9 mouse cellular contexts compared by ENCODE assay signal in the genomic region with DNA sequence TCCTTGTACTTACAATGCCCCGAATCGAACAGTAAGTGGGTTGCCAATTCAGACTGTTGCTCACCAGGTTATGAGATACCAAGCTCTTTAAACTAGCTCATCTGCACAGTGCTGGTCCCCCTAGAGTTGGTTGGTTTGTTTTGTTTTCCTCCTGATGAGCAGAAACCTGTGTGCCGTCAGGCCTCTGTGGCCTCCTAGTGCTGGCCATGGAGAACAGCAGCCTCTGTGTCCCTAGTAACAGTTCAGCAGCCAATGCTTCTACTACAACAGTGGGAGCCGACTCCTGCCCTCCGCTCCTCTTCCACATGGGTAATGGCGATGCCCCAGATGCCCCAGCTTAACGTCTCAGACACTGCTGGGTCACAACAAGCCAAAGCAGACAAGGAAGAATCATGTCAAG.
DNase-seq lines count a peak whose midpoint lies in the region; ATAC-seq and TF ChIP-seq lines count a peak whose summit lies in the region.
"Had no signal": no experiment of that assay in that cellular context is flagged by ENCODE, and none has a peak within 500 bp of the region (broad histone marks: within the 10 kb centered on the region; RNA-seq: fewer than 3 reads in every experiment).

No protein-coding gene starts in this region.

- no peak overlapping the region for H3K9ac ChIP-seq in heart, postnatal 0 days (replicated peaks; ENCODE audit: low read depth, low read length)
- no peak overlapping the region for H3K9ac ChIP-seq in forebrain, postnatal 0 days
- H3K9ac ChIP-seq in neural tube, embryonic 13.5 days = no peak overlapping the region
- H3K9ac ChIP-seq: liver, embryonic 15.5 days had no signal

- WGBS in heart, postnatal 0 days = 55% methylated on average over 7 of the region's 7 CpGs
- WGBS in heart, embryonic 10.5 days = 54% methylated on average over 7 of the region's 7 CpGs
- 63% methylated on average over 7 of the region's 7 CpGs for WGBS in forebrain, postnatal 0 days
- 59% methylated on average over 7 of the region's 7 CpGs for WGBS in neural tube, embryonic 13.5 days

- no peak overlapping the region for H3K4me2 ChIP-seq in heart, postnatal 0 days (ENCODE audit: low read depth, low read length)
- H3K4me2 ChIP-seq in forebrain, postnatal 0 days (ENCODE audit: low read depth) = no peak overlapping the region
- no peak overlapping the region for H3K4me2 ChIP-seq in neural tube, embryonic 13.5 days
- H3K4me2 ChIP-seq: liver, embryonic 15.5 days had no signal

- H3K4me3 ChIP-seq in heart, postnatal 0 days (ENCODE audit: low read depth, low read length) = no peak overlapping the region
- no peak overlapping the region for H3K4me3 ChIP-seq in heart, embryonic 10.5 days
- H3K4me3 ChIP-seq in forebrain, postnatal 0 days (ENCODE audit: low read depth, low read length) = no peak overlapping the region
- H3K4me3 ChIP-seq in neural tube, embryonic 13.5 days = no peak overlapping the region
- H3K4me3 ChIP-seq: liver, embryonic 15.5 days had no signal

- no peaks in the 10 kb centered on the region for H3K27me3 ChIP-seq in heart, postnatal 0 days (ENCODE audit: control insufficient read depth, insufficient read depth, low read length)
- H3K27me3 ChIP-seq in heart, embryonic 10.5 days (ENCODE audit: insufficient read depth, poor library complexity, severe bottlenecking) = no peaks in the 10 kb centered on the region
- H3K27me3 ChIP-seq in forebrain, postnatal 0 days (ENCODE audit: insufficient read depth, low read length) = no peaks in the 10 kb centered on the region
- no peaks in the 10 kb centered on the region for H3K27me3 ChIP-seq in neural tube, embryonic 13.5 days
- H3K27me3 ChIP-seq: liver, embryonic 15.5 days had no signal

- DNase-seq in heart, postnatal 0 days (ENCODE audit: low spot score) = no peak
- DNase-seq in heart, embryonic 10.5 days (ENCODE audit: low spot score) = no peak
- DNase-seq in A20 (ENCODE audit: low read depth, low spot score) (peak; percentile 66), WW6 (ENCODE audit: low read depth, low spot score) (peak; percentile 31)
- no peak for DNase-seq in forebrain, postnatal 0 days
- DNase-seq in right cerebral cortex, postnatal 14 days = no peak
- DNase-seq in layer of hippocampus, adult 9-11 months = no peak

- no peaks in the 10 kb centered on the region for H3K9me3 ChIP-seq in heart, postnatal 0 days (replicated peaks; ENCODE audit: control insufficient read depth, low read length)
- no peaks in the 10 kb centered on the region for H3K9me3 ChIP-seq in heart, embryonic 10.5 days
- no peaks in the 10 kb centered on the region for H3K9me3 ChIP-seq in forebrain, postnatal 0 days (ENCODE audit: low read length)
- no peaks in the 10 kb centered on the region for H3K9me3 ChIP-seq in neural tube, embryonic 13.5 days
- H3K9me3 ChIP-seq: liver, embryonic 15.5 days had no signal

- TF ChIP-seq EP300 in heart, postnatal 0 days (IDR thresholded peaks at IDR 0.05; ENCODE audit: low read depth) = no peak

- peak; percentile 67 for TF ChIP-seq CTCF in heart, postnatal 0 days (IDR thresholded peaks at IDR 0.05; ENCODE audit: low read depth)
- peak; percentile 72 for TF ChIP-seq CTCF in forebrain, postnatal 0 days (IDR thresholded peaks at IDR 0.05; ENCODE audit: low read depth)

- no peak overlapping the region for H3K27ac ChIP-seq in heart, postnatal 0 days (ENCODE audit: low read depth)
- H3K27ac ChIP-seq in heart, embryonic 10.5 days = no peak overlapping the region
- H3K27ac ChIP-seq in forebrain, postnatal 0 days (ENCODE audit: low read depth, low read length) = no peak overlapping the region
- no peak overlapping the region for H3K27ac ChIP-seq in neural tube, embryonic 13.5 days (replicated peaks)
- H3K27ac ChIP-seq: liver, embryonic 15.5 days had no signal

- no peaks in the 10 kb centered on the region for H3K36me3 ChIP-seq in heart, postnatal 0 days (replicated peaks; ENCODE audit: control insufficient read depth, insufficient read depth, low read length)
- no peaks in the 10 kb centered on the region for H3K36me3 ChIP-seq in heart, embryonic 10.5 days
- no peaks in the 10 kb centered on the region for H3K36me3 ChIP-seq in forebrain, postnatal 0 days (ENCODE audit: insufficient read depth)
- no peaks in the 10 kb centered on the region for H3K36me3 ChIP-seq in neural tube, embryonic 13.5 days
- H3K36me3 ChIP-seq: liver, embryonic 15.5 days had no signal

- peak; percentile 61; the same call in 1 of the 2 replicates for ATAC-seq in heart, postnatal 0 days (ENCODE audit: insufficient read depth, low read depth)
- peak; percentile 68 for ATAC-seq in forebrain, postnatal 0 days
- 0 out of 2 replicates have a peak, but pooled peaks have one; percentile 62 for ATAC-seq in neural tube, embryonic 13.5 days (ENCODE audit: low read depth)

- peaks cover 5% of the 10 kb centered on the region for H3K4me1 ChIP-seq in heart, postnatal 0 days (ENCODE audit: control insufficient read depth, insufficient read depth)
- H3K4me1 ChIP-seq in heart, embryonic 10.5 days = peaks cover 27% of the 10 kb centered on the region
- no peaks in the 10 kb centered on the region for H3K4me1 ChIP-seq in forebrain, postnatal 0 days (ENCODE audit: insufficient read depth)
- H3K4me1 ChIP-seq in neural tube, embryonic 13.5 days (replicated peaks) = 0 out of 2 replicates have a peak, but pooled peaks cover 4% of the 10 kb centered on the region

Comparison
In these comparisons a context has a peak if more than half of its experiments do, and no peak if none do; other contexts are left out.
1. DNase-seq: peak in A20 (single experiment) and WW6 (single experiment); none in heart, postnatal 0 days (single experiment), heart, embryonic 10.5 days (single experiment), forebrain, postnatal 0 days (single experiment), right cerebral cortex, postnatal 14 days (single experiment) and layer of hippocampus, adult 9-11 months (single experiment).
2. Peak in every context shown above with its lines, with median percentiles within 50 percentile points of each other: ATAC-seq.